Mouse (Mus musculus) liver, embryonic 12.5 days (tissue): ENCODE data around the gene Zfp322a. TPM values are rescaled to one million over a fixed set of nuclear protein-coding genes. Genes with fewer than 3 reads are reported as not detected.
"Not testable (repeated sequence)": the region's sequence is repeated elsewhere in the genome, so short reads cannot be mapped to it uniquely, and the experiment has no call there.

ENCODE experiments used
- ATAC-seq: fragments of 200-750 bp; cut with Nextera tagmentation; 2 replicates; pipeline ENCODE4 v1.8.0; 2017; ENCODE audit warnings: moderate number of reproducible peaks, mild to moderate bottlenecking, moderate library complexity
- H3K27ac ChIP-seq: fragments of 300-500 bp; sonication (generic); 2 replicates; pipeline ENCODE4 v1.5.1; 2016; ENCODE audit warnings: mild to moderate bottlenecking
- H3K27me3 ChIP-seq: fragments of 300-500 bp; sonication (generic); replicated peaks from 2 replicates; pipeline ENCODE4 v1.6.1; 2016; ENCODE audit warnings: mild to moderate bottlenecking, moderate library complexity
- H3K36me3 ChIP-seq: fragments of 300-500 bp; sonication (generic); 2 replicates; pipeline ENCODE4 v1.6.1; 2016; ENCODE audit warnings: mild to moderate bottlenecking, moderate library complexity
- H3K4me1 ChIP-seq: fragments of 300-500 bp; sonication (generic); 2 replicates; pipeline ENCODE4 v1.6.1; 2016
- H3K4me2 ChIP-seq: fragments of 300-500 bp; sonication (generic); 2 replicates; pipeline ENCODE4 v1.6.1; 2016; ENCODE audit warnings: mild to moderate bottlenecking, moderate library complexity
- H3K4me3 ChIP-seq: fragments of 300-500 bp; sonication (generic); 2 replicates; pipeline ENCODE4 v1.5.1; 2016; ENCODE audit warnings: mild to moderate bottlenecking, moderate library complexity
- H3K9ac ChIP-seq: fragments of 300-500 bp; sonication (generic); 2 replicates; pipeline ENCODE4 v1.6.1; 2016; ENCODE audit warnings: mild to moderate bottlenecking, moderate library complexity
- H3K9me3 ChIP-seq: fragments of 300-500 bp; sonication (generic); replicated peaks from 2 replicates; pipeline ENCODE4 v1.6.1; 2016; ENCODE audit warnings: mild to moderate bottlenecking, moderate library complexity
- WGBS: fragments of 180-500 bp; shearing (Covaris S2); methylation state at CpG from one replicate; pipeline ENCODE4 v1.1.7; 2016; ENCODE audit not compliant: insufficient replicate concordance; 5-methylcytosine and 5-hydroxymethylcytosine counted together
- polyA plus RNA-seq: library from polyadenylated mRNA; unstranded; fragments of >200 nt; fragmentation: Nextera tagmentation; extraction: Ambion mirVana; gene quantifications from 2 replicates; pipeline ENCODE4 v1.2.1, GENCODE M21; 2016

The Zfp322a gene
- polyA plus RNA-seq, 1 experiment from 2014 or later: 21.6 TPM

- Histone ChIP-seq H3K9ac (peak overlapping the region; percentile 66), H3K4me1 (peaks cover 47% of the 10 kb centered on the region), H3K36me3 (no peaks in the 10 kb centered on the region), H3K4me2 (peak overlapping the region; percentile 84), H3K4me3 (peak overlapping the region; percentile 64), H3K9me3 (no peaks in the 10 kb centered on the region), H3K27ac (no peak overlapping the region), H3K27me3 (peaks cover 66% of the 10 kb centered on the region)
- ATAC-seq: no peak
- under 1% methylated on average over 11 of the region's 11 CpGs for WGBS
These were observed 59.0 kb downstream of the Zfp322a start for GRCm38 (mm10) chr13:23310036-23310435.

GRCm38 (mm10) chr13:23309495-23310011, 59.5 kb downstream of the Zfp322a start:
- Histone ChIP-seq H3K4me1 (peaks cover 47% of the 10 kb centered on the region), H3K36me3 (no peaks in the 10 kb centered on the region), H3K9ac (peak overlapping the region; percentile 66), H3K27ac (no peak overlapping the region), H3K4me2 (peak overlapping the region; percentile 84), H3K27me3 (peaks cover 62% of the 10 kb centered on the region), H3K4me3 (peak overlapping the region; percentile 64), H3K9me3 (no peaks in the 10 kb centered on the region)
- under 1% methylated on average over 28 of the region's 28 CpGs for WGBS
- ATAC-seq: peak; percentile 52

- H3K27me3 ChIP-seq: peaks cover 54% of the 10 kb centered on the region
- under 1% methylated on average over 18 of the region's 18 CpGs for WGBS
These were observed 60.2 kb downstream of the Zfp322a start for GRCm38 (mm10) chr13:23308639-23309307.

GRCm38 (mm10) chr13:23307069-23307814, 61.8 kb downstream of the Zfp322a start:
- ATAC-seq: peak; percentile 66
- H3K27ac ChIP-seq: no peak overlapping the region
- peaks cover 39% of the 10 kb centered on the region for H3K27me3 ChIP-seq
- peak overlapping the region; percentile 84 for H3K4me2 ChIP-seq
- peak overlapping the region; percentile 64 for H3K4me3 ChIP-seq
- H3K9me3 ChIP-seq: no peaks in the 10 kb centered on the region
- H3K9ac ChIP-seq: peak overlapping the region; percentile 39; the same call in 1 of the 2 replicates
- WGBS: 2% methylated on average over 24 of the region's 24 CpGs
- peaks cover 33% of the 10 kb centered on the region for H3K4me1 ChIP-seq
- no peaks in the 10 kb centered on the region for H3K36me3 ChIP-seq

More at GRCm38 (mm10) chr13:23308639-23309307, 60.2 kb downstream of the Zfp322a start:
- not testable (repeated sequence) for H3K36me3 ChIP-seq, H3K9me3 ChIP-seq, H3K9ac ChIP-seq, H3K27ac ChIP-seq
- H3K4me1 ChIP-seq: peaks cover 47% of the 10 kb centered on the region
- H3K4me2 ChIP-seq: peak overlapping the region; percentile 84
- peak overlapping the region; percentile 64 for H3K4me3 ChIP-seq
- ATAC-seq: peak; percentile 84

- H3K4me1 ChIP-seq: peaks cover 34% of the 10 kb centered on the region
- no peaks in the 10 kb centered on the region for H3K9me3 ChIP-seq
- peaks cover 36% of the 10 kb centered on the region for H3K27me3 ChIP-seq
- H3K4me2 ChIP-seq: peak overlapping the region; percentile 84
- 8% methylated on average over 10 of the region's 10 CpGs for WGBS
- no peak overlapping the region for H3K9ac ChIP-seq
- peak overlapping the region; percentile 64 for H3K4me3 ChIP-seq
- ATAC-seq: no peak
- no peaks in the 10 kb centered on the region for H3K36me3 ChIP-seq
- no peak overlapping the region for H3K27ac ChIP-seq
These were observed 62.3 kb downstream of the Zfp322a start for GRCm38 (mm10) chr13:23306707-23307068.

Other genes starting within 250 kb of the Zfp322a start
- gene Vmn1r218, start 236.1 kb downstream of the Zfp322a start, polyA plus RNA-seq: not detected in 2 replicates
- not detected in 2 replicates for gene Vmn1r219, start 209.9 kb downstream of the Zfp322a start, polyA plus RNA-seq
- gene Vmn1r220, start 181.2 kb downstream of the Zfp322a start, polyA plus RNA-seq: not detected in 2 replicates
- not detected in 2 replicates for gene Vmn1r221, start 155.1 kb downstream of the Zfp322a start, polyA plus RNA-seq
- not detected in 2 replicates for gene Vmn1r222, start 133.3 kb downstream of the Zfp322a start, polyA plus RNA-seq
- not detected in 2 replicates for gene Vmn1r223, start 122.1 kb downstream of the Zfp322a start, polyA plus RNA-seq
- 8.8 and 9.6 TPM in 2 replicates for gene Abt1, start 54.7 kb upstream of the Zfp322a start, polyA plus RNA-seq
- gene Btn1a1, start 96.7 kb upstream of the Zfp322a start, polyA plus RNA-seq: 1.9 and 2.5 TPM in 2 replicates
- 0.07 TPM in 1 of 2 replicates, not detected in the other for gene Btn2a2, start 119.6 kb upstream of the Zfp322a start, polyA plus RNA-seq
- gene Hist1h4h, start 161.8 kb upstream of the Zfp322a start, polyA plus RNA-seq: 4.4 and 4.7 TPM in 2 replicates
- 7.8 and 13.9 TPM in 2 replicates for gene Hist1h2af, start 164.7 kb upstream of the Zfp322a start, polyA plus RNA-seq
- gene Hist1h3g, start 166.2 kb upstream of the Zfp322a start, polyA plus RNA-seq: 12.9 and 16.3 TPM in 2 replicates
- gene Hist1h2bh, start 174.2 kb upstream of the Zfp322a start, polyA plus RNA-seq: 1.4 and 1.5 TPM in 2 replicates
- gene Hist1h3f, start 174.8 kb upstream of the Zfp322a start, polyA plus RNA-seq: 1.3 and 1.6 TPM in 2 replicates
- 1.1 and 1.6 TPM in 2 replicates for gene Hist1h4f, start 182.4 kb upstream of the Zfp322a start, polyA plus RNA-seq
- 0.89 and 0.93 TPM in 2 replicates for gene Hist1h1d, start 184.1 kb upstream of the Zfp322a start, polyA plus RNA-seq
- 4.9 and 6.2 TPM in 2 replicates for gene Hist1h3e, start 193.2 kb upstream of the Zfp322a start, polyA plus RNA-seq
- 106 and 109 TPM in 2 replicates for gene Hist1h2ae, start 202.0 kb upstream of the Zfp322a start, polyA plus RNA-seq
- gene Hist1h2bg, start 202.2 kb upstream of the Zfp322a start, polyA plus RNA-seq: 10.7 and 14.4 TPM in 2 replicates
- 7.1 and 9.9 TPM in 2 replicates for gene Hist1h2bf, start 205.0 kb upstream of the Zfp322a start, polyA plus RNA-seq
- gene Hist1h2ad, start 205.2 kb upstream of the Zfp322a start, polyA plus RNA-seq: 1.2 and 3.1 TPM in 2 replicates
- gene Hist1h3d, start 206.6 kb upstream of the Zfp322a start, polyA plus RNA-seq: 5.3 and 6.2 TPM in 2 replicates
- gene Hist1h4d, start 212.4 kb upstream of the Zfp322a start, polyA plus RNA-seq: 128 and 134 TPM in 2 replicates